Mouse (Mus musculus): ENCODE measurements around the gene Map3k3.

Map3k3 gene

GRCm38 (mm10) chr11:106159216-106159920 lies 75.0 kb downstream of the Map3k3 start:
- peak; percentile 92 to 96 for DNase-seq

- DNase-seq, result peak; percentile 92 to 95
These were observed 75.8 kb downstream of the Map3k3 start for GRCm38 (mm10) chr11:106159921-106160840.

- DNase-seq, result peak; percentile 79 to 82
These were observed 76.7 kb downstream of the Map3k3 start, which contains the start of the genes Gm10840 and Limd2 for GRCm38 (mm10) chr11:106160841-106161721. TSS of gene Gm10840 (plus strand) at chr11:106160850. TSS of gene Limd2 (minus strand) at chr11:106160860.

- DNase-seq, result no peak
These were observed 77.8 kb downstream of the Map3k3 start for GRCm38 (mm10) chr11:106162237-106162636.

- DNase-seq, result no peak
These were observed 79.1 kb downstream of the Map3k3 start for GRCm38 (mm10) chr11:106163546-106163945.

- no peak for DNase-seq
These were observed 80.3 kb downstream of the Map3k3 start for GRCm38 (mm10) chr11:106164601-106165180.

GRCm38 (mm10) chr11:106167435-106167834 lies 83.0 kb downstream of the Map3k3 start:
- peak; percentile 66 to 76 for DNase-seq

- peak; percentile 74 to 79 for DNase-seq
These were observed 86.4 kb downstream of the Map3k3 start for GRCm38 (mm10) chr11:106170807-106171206.

GRCm38 (mm10) chr11:106173228-106173627 lies 88.8 kb downstream of the Map3k3 start:
- no peak for DNase-seq

GRCm38 (mm10) chr11:106174372-106174771 lies 90.0 kb downstream of the Map3k3 start:
- DNase-seq, result no peak

- no peak for DNase-seq
These were observed 90.7 kb downstream of the Map3k3 start for GRCm38 (mm10) chr11:106175081-106175480.

GRCm38 (mm10) chr11:106176372-106176771 lies 92.0 kb downstream of the Map3k3 start:
- DNase-seq, result no peak

- no peak for DNase-seq
These were observed 93.8 kb downstream of the Map3k3 start for GRCm38 (mm10) chr11:106178036-106178782.

GRCm38 (mm10) chr11:106179711-106180448 lies 95.5 kb downstream of the Map3k3 start:
- no peak for DNase-seq

GRCm38 (mm10) chr11:106180449-106180801 lies 96.0 kb downstream of the Map3k3 start:
- no peak for DNase-seq

- DNase-seq, result no peak
These were observed 102.9 kb downstream of the Map3k3 start for GRCm38 (mm10) chr11:106187326-106187725.

GRCm38 (mm10) chr11:106191716-106192115 lies 107.3 kb downstream of the Map3k3 start:
- no peak for DNase-seq

- DNase-seq, result no peak
These were observed 107.8 kb downstream of the Map3k3 start for GRCm38 (mm10) chr11:106192241-106192640.

GRCm38 (mm10) chr11:106192657-106193370 lies 108.4 kb downstream of the Map3k3 start:
- no peak for DNase-seq
